Mouse (Mus musculus) CH12.LX (cell line): ENCODE data around the gene Foxo4. TPM values are rescaled to one million over a fixed set of nuclear protein-coding genes. Genes with fewer than 3 reads are reported as not detected.

Source experiments
- DNase-seq: peaks from one replicate; pipeline ENCODE4 v3.0.0-alpha.2; 2013; ENCODE audit errors: extremely low read depth
- H3K27ac ChIP-seq: 2 replicates; pipeline ENCODE4 v1.5.1; 2012; ENCODE audit warnings: low read depth, mild to moderate bottlenecking, control low read depth, moderate library complexity; ENCODE audit not compliant: insufficient read depth
- H3K27me3 ChIP-seq: replicated peaks from 2 replicates; pipeline ENCODE3; 2012; ENCODE audit warnings: inconsistent platforms
- H3K36me3 ChIP-seq, 2 experiments: replicated peaks in 1 of 2; 2 replicates each; pipeline versions ENCODE3 to v1.6.1; 2012; ENCODE audit warnings: inconsistent platforms in 1 of 2, low read length in 1 of 2, mild to moderate bottlenecking in 1 of 2, mixed read lengths in 1 of 2, moderate library complexity in 1 of 2; ENCODE audit not compliant: control insufficient read depth in 1 of 2, insufficient read depth in 1 of 2
- H3K4me1 ChIP-seq, 2 experiments: 2 replicates each; pipeline ENCODE4 v1.6.1; 2012; ENCODE audit warnings: inconsistent platforms in 1 of 2, moderate library complexity in 1 of 2; ENCODE audit not compliant: insufficient read depth in 2 of 2, control insufficient read depth in 1 of 2
- H3K4me2 ChIP-seq: 2 replicates; pipeline ENCODE4 v1.6.1; 2012; ENCODE audit warnings: low read depth, mild to moderate bottlenecking, control low read depth; ENCODE audit not compliant: poor library complexity, insufficient read depth, severe bottlenecking
- H3K4me3 ChIP-seq, 3 experiments: fragments of 150-350 bp in 1 of 3; sonication (generic) in 1 of 3; replicated peaks in 1 of 3; 2 replicates each; pipeline versions ENCODE3 to v1.5.1; 2011 to 2012; ENCODE audit warnings: low read depth in 2 of 3, low read length in 2 of 3, mild to moderate bottlenecking in 2 of 3, moderate library complexity in 2 of 3, control low read depth in 1 of 3, improper control_type of control experiment in 1 of 3, inconsistent platforms in 1 of 3, mixed read lengths in 1 of 3; ENCODE audit not compliant: poor library complexity in 1 of 3
- H3K79me2 ChIP-seq: replicated peaks from 2 replicates; pipeline ENCODE4 v1.6.1; 2012; ENCODE audit warnings: mild to moderate bottlenecking, moderate library complexity; ENCODE audit not compliant: control insufficient read depth, poor library complexity, insufficient read depth, severe bottlenecking; ENCODE audit errors: extremely low read depth
- H3K9ac ChIP-seq: 2 replicates; pipeline ENCODE4 v1.6.1; 2012; ENCODE audit warnings: low read depth, mild to moderate bottlenecking, control low read depth, moderate library complexity; ENCODE audit not compliant: insufficient read depth
- H3K9me3 ChIP-seq: replicated peaks from 2 replicates; pipeline ENCODE3; 2012; ENCODE audit warnings: low read length, inconsistent platforms, mixed read lengths
- CHD2 ChIP-seq: IDR thresholded peaks from 2 replicates; pipeline ENCODE4 v1.6.1; 2011; ENCODE audit warnings: low read length, improper control_type of control experiment
- CTCF ChIP-seq, 2 experiments: IDR thresholded peaks in 1 of 2; conservative IDR thresholded peaks in 1 of 2; 2 replicates each; pipeline ENCODE4 v1.5.1; 2011 to 2012; ENCODE audit warnings: low read depth in 2 of 2, low read length in 2 of 2, improper control_type of control experiment in 1 of 2, inconsistent platforms in 1 of 2, mild to moderate bottlenecking in 1 of 2, moderate library complexity in 1 of 2
- IRF4 ChIP-seq: IDR thresholded peaks from 2 replicates; pipeline ENCODE4 v1.6.1; 2014; ENCODE audit warnings: low read depth, mild to moderate bottlenecking, inconsistent platforms, low read length, improper control_type of control experiment
- JUN ChIP-seq: IDR thresholded peaks from 2 replicates; pipeline ENCODE4 v1.6.1; 2011; ENCODE audit warnings: low read depth, mild to moderate bottlenecking, low read length, improper control_type of control experiment, moderate library complexity; ENCODE audit not compliant: insufficient read depth
- KAT2A ChIP-seq: IDR thresholded peaks from 2 replicates; pipeline ENCODE4 v1.6.1; 2012; ENCODE audit warnings: low read length, improper control_type of control experiment, inconsistent platforms; ENCODE audit not compliant: insufficient replicate concordance
- NELFE ChIP-seq: IDR thresholded peaks from 2 replicates; pipeline ENCODE4 v1.6.1; 2011; ENCODE audit warnings: low read depth, low read length, improper control_type of control experiment
- NRF1 ChIP-seq: IDR thresholded peaks from 2 replicates; pipeline ENCODE4 v1.6.1; 2014; ENCODE audit warnings: low read depth, mild to moderate bottlenecking, inconsistent platforms, low read length, improper control_type of control experiment, moderate library complexity
- PAX5 ChIP-seq: IDR thresholded peaks from 2 replicates; pipeline ENCODE4 v1.6.1; 2012; ENCODE audit warnings: low read length, inconsistent platforms, mixed read lengths
- POLR2A ChIP-seq: IDR thresholded peaks from 2 replicates; pipeline ENCODE4 v1.6.1; 2011; ENCODE audit warnings: low read depth, mild to moderate bottlenecking, improper control_type of control experiment, low read length
- POLR2AphosphoS2 ChIP-seq: IDR thresholded peaks from 2 replicates; pipeline ENCODE4 v1.6.1; 2011; ENCODE audit warnings: low read depth, low read length, improper control_type of control experiment
- SIN3A ChIP-seq: IDR thresholded peaks from 2 replicates; pipeline ENCODE4 v1.6.1; 2012; ENCODE audit warnings: low read length, improper control_type of control experiment, inconsistent platforms
- SMC3 ChIP-seq: IDR thresholded peaks from 2 replicates; pipeline ENCODE4 v1.6.1; 2011; ENCODE audit warnings: low read depth, low read length, improper control_type of control experiment
- TBP ChIP-seq: conservative IDR thresholded peaks from 2 replicates; pipeline ENCODE4 v1.6.1; 2011; ENCODE audit warnings: low read depth, low read length, improper control_type of control experiment
- USF1 ChIP-seq: IDR thresholded peaks from 2 replicates; pipeline ENCODE4 v1.6.1; 2014; ENCODE audit warnings: low read depth, mild to moderate bottlenecking, inconsistent platforms, low read length, improper control_type of control experiment
- ZKSCAN1 ChIP-seq: IDR thresholded peaks from 2 replicates; pipeline ENCODE4 v1.6.1; 2012; ENCODE audit warnings: low read depth, inconsistent platforms, low read length, improper control_type of control experiment, borderline replicate concordance
- dilution Hi-C: fragments of 300-500 bp; cut with MboI; formaldehyde crosslinking; loops from 2 replicates; pipeline ENCODE4 v1.14.3; 2020; ENCODE audit warnings: low sequenced_read_pairs; ENCODE audit not compliant: extremely low pct_unique_long_range_greater_than_20kb, extremely low pct_ligation_motif_present
- in situ Hi-C: fragments of 300-500 bp; cut with MboI; formaldehyde crosslinking; loops from 3 replicates; pipeline ENCODE4 v1.14.3; 2019; ENCODE audit warnings: low sequenced_read_pairs, low pct_ligation_motif_present, low pct_unique_long_range_greater_than_20kb, mixed read lengths
- polyA plus RNA-seq: library from polyadenylated mRNA; unstranded; fragments of >175 nt; gene quantifications from 2 replicates; pipeline ENCODE4 v1.2.1, GENCODE M21; 2012; ENCODE audit warnings: low read depth; ENCODE audit not compliant: insufficient read length
- total RNA-seq, 2 experiments: library from RNA; depleted of rRNA; stranded (reverse); fragments of 300-350 nt in 1 of 2; fragments of >200 nt in 1 of 2; gene quantifications; 2 replicates each; pipeline ENCODE4 v1.2.3; 2012 to 2014

Gene Foxo4
- total and polyA plus RNA-seq, 3 experiments: 8.2 to 10.5 (median 9.0) TPM

- TF ChIP-seq PAX5: no peak
- no peak for TF ChIP-seq ZKSCAN1
- TF ChIP-seq JUN: peak; percentile 65
- peak; percentile 33; the same call in 1 of the 2 replicates for TF ChIP-seq SIN3A
- TF ChIP-seq NRF1: no peak
- TF ChIP-seq IRF4: peak; percentile 51
- peak; percentile 74; the same call in 1 of the 2 replicates for TF ChIP-seq POLR2AphosphoS2
- TF ChIP-seq TBP: peak; percentile 87
- peak; percentile 76 for TF ChIP-seq POLR2A
- TF ChIP-seq USF1: no peak
- no peak for TF ChIP-seq CTCF (conservative IDR thresholded peaks at IDR 0.05 in 1 of 2, IDR thresholded peaks at IDR 0.05 in 1 of 2; ENCODE audit: low read depth in 2 of 2, low read length in 2 of 2)
Observed at GRCm38 (mm10) chrX:101268025-101268754, 13.9 kb downstream of the Foxo4 start, which contains the start of gene Il2rg (continued).

GRCm38 (mm10) chrX:101268755-101269124, 14.4 kb downstream of the Foxo4 start, which contains the start of gene Gm20489:
Gene Gm20489, minus strand, starts transcription at chrX:101269023.
- no peak for TF ChIP-seq SMC3
- TF ChIP-seq, all 38 proteins: peak for 0
- H3K27me3 ChIP-seq: no peaks in the 10 kb centered on the region
- in situ Hi-C loops: no loop called here
- peak within 1 kb of the TSS; percentile 97 for H3K9ac ChIP-seq
- peaks cover 2 to 43% of the 10 kb centered on the region in 2 experiments; a peak in 2 of 4 replicates for H3K4me1 ChIP-seq
- peak within 1 kb of the TSS; percentile 96 for H3K27ac ChIP-seq
- no peak for DNase-seq
- dilution Hi-C loops: no loop called here
- peaks cover 21 to 26% of the 10 kb centered on the region in 2 experiments for H3K36me3 ChIP-seq
- peak within 1 kb of the TSS; percentile 66; the same call in 1 of the 2 replicates for H3K4me2 ChIP-seq
- peak within 1 kb of the TSS; percentile 64 to 88 (median 82) for H3K4me3 ChIP-seq
- peaks cover 28% of the 10 kb centered on the region for H3K79me2 ChIP-seq
- H3K9me3 ChIP-seq: no peaks in the 10 kb centered on the region

- no peak for DNase-seq
- in situ Hi-C loops: no loop called here
- H3K4me2 ChIP-seq: peak overlapping the region; percentile 82
- no peak for TF ChIP-seq NELFE
- no peak for TF ChIP-seq CHD2
- no peak for TF ChIP-seq KAT2A
- TF ChIP-seq ZKSCAN1: no peak
- TF ChIP-seq, all 38 proteins: peak for 0
- dilution Hi-C loops: no loop called here
- peak overlapping the region; percentile 70 for H3K9ac ChIP-seq
- H3K4me3 ChIP-seq: peak overlapping the region in 2 of 3 experiments; percentile 35 to 66
- H3K4me1 ChIP-seq: peaks cover 0 to 44% of the 10 kb centered on the region in 2 experiments; a peak in 2 of 4 replicates
- H3K9me3 ChIP-seq: no peaks in the 10 kb centered on the region
- no peaks in the 10 kb centered on the region for H3K27me3 ChIP-seq
- H3K27ac ChIP-seq: peak overlapping the region; percentile 75
- H3K36me3 ChIP-seq: peaks cover 18 to 30% of the 10 kb centered on the region in 2 experiments
- peaks cover 10% of the 10 kb centered on the region; the same call in 1 of the 2 replicates for H3K79me2 ChIP-seq
Observed at GRCm38 (mm10) chrX:101273410-101273809, 19.1 kb downstream of the Foxo4 start.
